Mouse (Mus musculus): ENCODE results near the gene Pamr1. TPM values are rescaled to one million over a fixed set of nuclear protein-coding genes. Genes with fewer than 3 reads are reported as not detected.

The Pamr1 gene
- polyA plus RNA-seq, 1 experiment: 2.3 TPM

GRCm38 (mm10) chr2:102540438-102541230, 9.2 kb upstream of the Pamr1 start:
- Histone ChIP-seq H3K4me3 (ENCODE audit: control insufficient read depth, insufficient read depth, low read length) (no peak overlapping the region), H3K36me3 (ENCODE audit: control insufficient read depth, insufficient read depth, low read length) (no peaks in the 10 kb centered on the region), H3K27ac (ENCODE audit: control insufficient read depth, insufficient read depth, low read length) (no peak overlapping the region), H3K4me1 (replicated peaks; ENCODE audit: control insufficient read depth, insufficient read depth, low read length) (no peaks in the 10 kb centered on the region), H3K27me3 (ENCODE audit: control insufficient read depth, insufficient read depth, low read length) (no peaks in the 10 kb centered on the region)
- WGBS: 75% methylated on average over 11 of the region's 11 CpGs
- DNase-seq: no peak
- no peak for TF ChIP-seq POLR2A (IDR thresholded peaks at IDR 0.05; ENCODE audit: control insufficient read depth, extremely low read depth, insufficient read depth, low read length, poor library complexity)
- TF ChIP-seq CTCF (IDR thresholded peaks at IDR 0.05; ENCODE audit: borderline replicate concordance, control insufficient read depth, extremely low read depth, insufficient read depth, low read length, poor library complexity): no peak

- no peak for TF ChIP-seq POLR2A (IDR thresholded peaks at IDR 0.05; ENCODE audit: control insufficient read depth, extremely low read depth, insufficient read depth, low read length, poor library complexity)
- no peak for TF ChIP-seq CTCF (IDR thresholded peaks at IDR 0.05; ENCODE audit: borderline replicate concordance, control insufficient read depth, extremely low read depth, insufficient read depth, low read length, poor library complexity)
- H3K4me3 ChIP-seq (ENCODE audit: control insufficient read depth, insufficient read depth, low read length): no peak overlapping the region
- no peaks in the 10 kb centered on the region for H3K36me3 ChIP-seq (ENCODE audit: control insufficient read depth, insufficient read depth, low read length)
- H3K27ac ChIP-seq (ENCODE audit: control insufficient read depth, insufficient read depth, low read length): no peak overlapping the region
- DNase-seq: no peak
- 45% methylated on average over 4 of the region's 4 CpGs for WGBS
- no peaks in the 10 kb centered on the region for H3K4me1 ChIP-seq (replicated peaks; ENCODE audit: control insufficient read depth, insufficient read depth, low read length)
- no peaks in the 10 kb centered on the region for H3K27me3 ChIP-seq (ENCODE audit: control insufficient read depth, insufficient read depth, low read length)
These were observed 8.2 kb upstream of the Pamr1 start for GRCm38 (mm10) chr2:102541404-102542125.

- H3K27me3 ChIP-seq (ENCODE audit: control insufficient read depth, insufficient read depth, low read length): no peaks in the 10 kb centered on the region; the same call in 1 of the 2 replicates
- H3K4me3 ChIP-seq (ENCODE audit: control insufficient read depth, insufficient read depth, low read length): no peak overlapping the region
- no peaks in the 10 kb centered on the region for H3K36me3 ChIP-seq (ENCODE audit: control insufficient read depth, insufficient read depth, low read length)
- no peak for DNase-seq
- WGBS: 66% methylated on average over 6 of the region's 6 CpGs
- no peak for TF ChIP-seq POLR2A (IDR thresholded peaks at IDR 0.05; ENCODE audit: control insufficient read depth, extremely low read depth, insufficient read depth, low read length, poor library complexity)
- TF ChIP-seq CTCF (IDR thresholded peaks at IDR 0.05; ENCODE audit: borderline replicate concordance, control insufficient read depth, extremely low read depth, insufficient read depth, low read length, poor library complexity): no peak
- H3K4me1 ChIP-seq (replicated peaks; ENCODE audit: control insufficient read depth, insufficient read depth, low read length): no peaks in the 10 kb centered on the region
- no peak overlapping the region for H3K27ac ChIP-seq (ENCODE audit: control insufficient read depth, insufficient read depth, low read length)
These were observed 5.7 kb upstream of the Pamr1 start for GRCm38 (mm10) chr2:102543961-102544719.

GRCm38 (mm10) chr2:102550910-102551582, 1.2 kb downstream of the Pamr1 start:
- Histone ChIP-seq H3K4me1 (replicated peaks; ENCODE audit: control insufficient read depth, insufficient read depth, low read length) (no peaks in the 10 kb centered on the region), H3K4me3 (ENCODE audit: control insufficient read depth, insufficient read depth, low read length) (no peak overlapping the region)
- WGBS: 40% methylated on average over 6 of the region's 6 CpGs

GRCm38 (mm10) chr2:102551594-102551993, 1.8 kb downstream of the Pamr1 start:
- 30% methylated on average over 3 of the region's 3 CpGs for WGBS
- Histone ChIP-seq H3K27ac (ENCODE audit: control insufficient read depth, insufficient read depth, low read length) (no peak overlapping the region), H3K27me3 (ENCODE audit: control insufficient read depth, insufficient read depth, low read length) (no peaks in the 10 kb centered on the region; the same call in 1 of the 2 replicates), H3K4me1 (replicated peaks; ENCODE audit: control insufficient read depth, insufficient read depth, low read length) (no peaks in the 10 kb centered on the region), H3K36me3 (ENCODE audit: control insufficient read depth, insufficient read depth, low read length) (no peaks in the 10 kb centered on the region), H3K4me3 (ENCODE audit: control insufficient read depth, insufficient read depth, low read length) (no peak overlapping the region)
- DNase-seq: no peak
- no peak for TF ChIP-seq POLR2A (IDR thresholded peaks at IDR 0.05; ENCODE audit: control insufficient read depth, extremely low read depth, insufficient read depth, low read length, poor library complexity)
- TF ChIP-seq CTCF (IDR thresholded peaks at IDR 0.05; ENCODE audit: borderline replicate concordance, control insufficient read depth, extremely low read depth, insufficient read depth, low read length, poor library complexity): no peak

More at GRCm38 (mm10) chr2:102550910-102551582, 1.2 kb downstream of the Pamr1 start:
- Histone ChIP-seq H3K27ac (ENCODE audit: control insufficient read depth, insufficient read depth, low read length) (no peak overlapping the region), H3K36me3 (ENCODE audit: control insufficient read depth, insufficient read depth, low read length) (no peaks in the 10 kb centered on the region), H3K27me3 (ENCODE audit: control insufficient read depth, insufficient read depth, low read length) (no peaks in the 10 kb centered on the region; the same call in 1 of the 2 replicates)
- TF ChIP-seq POLR2A (IDR thresholded peaks at IDR 0.05; ENCODE audit: control insufficient read depth, extremely low read depth, insufficient read depth, low read length, poor library complexity) (no peak), CTCF (IDR thresholded peaks at IDR 0.05; ENCODE audit: borderline replicate concordance, control insufficient read depth, extremely low read depth, insufficient read depth, low read length, poor library complexity) (no peak)
- DNase-seq: no peak

Measured in thymus, adult 2 months (tissue).